Mouse (Mus musculus) retina, postnatal 7 days (tissue): ENCODE results near the gene Nipa1.

ENCODE experiments used
- DNase-seq: peaks from one replicate; pipeline ENCODE4 v3.0.0-alpha.2; 2012; ENCODE audit warnings: low read depth, low spot score

Gene Nipa1

DNA sequence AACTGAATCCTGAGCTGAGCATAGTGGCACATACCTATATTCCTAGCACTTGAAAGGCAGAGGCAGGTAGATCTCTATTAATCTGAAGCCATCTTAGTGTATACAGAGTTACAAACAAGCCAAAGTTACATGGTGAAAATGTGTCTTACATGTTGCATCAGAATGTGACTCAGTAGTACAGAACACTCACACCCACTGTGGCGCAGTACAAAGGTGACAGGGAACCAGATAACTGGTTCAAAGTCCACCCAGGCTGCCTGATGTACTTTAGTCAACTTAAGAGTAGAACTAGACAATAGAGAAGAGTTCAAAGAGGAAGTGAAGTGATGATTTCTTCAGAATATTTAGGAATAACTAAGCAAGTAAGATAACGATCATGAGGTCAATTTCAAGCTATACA lies 84.7 kb downstream of the Nipa1 start:
- no peak for DNase-seq

DNA sequence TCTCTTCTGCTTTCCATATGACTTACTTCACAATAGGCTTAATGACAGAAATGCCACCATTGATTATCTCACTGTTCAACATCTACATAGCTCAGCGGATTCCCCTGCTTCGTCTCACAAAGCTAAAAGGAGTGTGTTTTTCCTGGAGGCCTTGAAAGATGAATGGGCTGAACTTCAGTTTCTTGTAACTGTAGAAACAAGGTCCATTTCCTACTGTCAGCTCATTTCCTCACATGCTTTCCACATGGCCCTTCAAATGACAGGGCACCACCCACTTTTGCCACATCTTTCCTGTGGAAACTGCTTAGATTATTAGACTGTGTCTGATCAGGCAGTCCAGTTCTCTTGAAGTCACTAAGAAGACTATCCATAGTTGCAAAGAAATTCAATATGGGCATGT lies 91.1 kb downstream of the Nipa1 start:
- DNase-seq = no peak
